Mouse (Mus musculus) CD4-positive, CD25-positive, alpha-beta regulatory T cell, adult 2 months (primary cell): ENCODE results near the gene Casr.

Source experiments
- DNase-seq: peaks from one replicate; pipeline ENCODE4 v3.0.0-alpha.2; 2012; ENCODE audit warnings: low read depth, low spot score

Gene Casr

DNA sequence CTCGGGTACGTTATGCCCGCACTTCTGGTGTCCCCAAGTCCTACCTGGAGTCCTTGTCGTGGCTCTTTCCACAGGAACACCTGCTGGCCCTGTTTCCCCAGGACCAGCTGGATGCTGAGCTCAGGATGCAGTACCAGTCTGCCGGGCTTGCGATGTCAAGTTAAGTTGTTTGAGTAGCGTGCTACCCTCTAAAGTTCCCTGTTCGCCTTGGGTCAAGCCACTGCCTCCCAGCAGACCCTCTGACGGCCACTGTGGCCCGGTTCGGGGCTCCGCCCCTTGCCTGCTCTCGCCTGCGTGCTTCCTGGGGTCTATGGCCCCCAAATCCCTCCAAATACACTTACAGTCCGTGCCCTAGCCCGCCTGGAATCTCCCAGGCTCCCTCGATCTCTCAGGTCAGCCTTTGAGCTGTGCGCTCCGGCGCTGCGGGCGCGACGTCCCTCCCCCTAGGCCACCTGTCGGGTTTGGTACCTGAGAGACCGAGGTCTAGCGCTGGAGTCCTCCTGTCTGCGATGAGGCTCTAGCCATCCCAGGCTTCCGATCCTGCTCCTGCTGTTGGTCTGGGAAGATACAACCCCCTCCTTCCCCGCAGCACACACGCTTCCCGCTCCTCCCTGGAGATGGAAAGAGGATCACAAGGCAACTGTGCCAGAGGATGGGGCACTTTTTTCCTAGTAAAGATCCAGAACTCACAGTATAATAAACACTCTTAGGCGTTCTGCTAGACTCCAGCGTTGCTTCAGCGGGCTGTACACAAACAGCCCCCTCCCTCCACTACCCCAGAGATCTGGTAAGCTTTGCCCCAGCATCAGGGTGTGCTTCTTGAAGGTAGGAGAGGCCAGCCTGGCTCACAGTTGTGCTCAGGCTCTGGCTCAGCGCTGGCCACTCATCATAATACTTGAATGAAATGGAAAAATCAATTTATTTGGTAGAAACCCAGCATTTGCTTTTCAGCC is at the start of gene Casr:
Gene Casr (minus strand): TSS at position 756 of the 953 bp plus-strand sequence.
- no peak for DNase-seq

DNA sequence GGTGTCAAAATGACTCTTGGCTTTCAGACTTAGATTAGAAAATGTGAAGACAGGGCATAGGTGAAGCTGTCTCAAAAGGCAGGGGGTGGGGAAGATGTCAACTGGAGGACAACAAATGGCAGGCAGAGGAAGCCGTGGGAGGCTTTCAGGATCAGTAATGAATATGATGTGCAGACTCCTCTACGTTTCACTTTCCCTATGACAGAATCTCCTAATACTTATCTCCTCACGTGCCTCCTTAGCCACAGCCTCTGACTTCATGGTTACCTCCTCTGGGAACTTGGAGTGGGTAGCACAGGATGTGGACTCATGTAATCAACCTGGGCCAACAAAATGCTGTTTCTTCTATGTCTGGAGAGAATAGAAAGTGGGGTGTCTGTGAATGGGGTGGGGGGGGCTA is 40.7 kb upstream of the Casr start:
- peak; percentile 68 for DNase-seq

- peak; percentile 73 for DNase-seq
These were observed 36.3 kb upstream of the Casr start for GRCm38 (mm10) chr16:36598265-36598664.

DNA sequence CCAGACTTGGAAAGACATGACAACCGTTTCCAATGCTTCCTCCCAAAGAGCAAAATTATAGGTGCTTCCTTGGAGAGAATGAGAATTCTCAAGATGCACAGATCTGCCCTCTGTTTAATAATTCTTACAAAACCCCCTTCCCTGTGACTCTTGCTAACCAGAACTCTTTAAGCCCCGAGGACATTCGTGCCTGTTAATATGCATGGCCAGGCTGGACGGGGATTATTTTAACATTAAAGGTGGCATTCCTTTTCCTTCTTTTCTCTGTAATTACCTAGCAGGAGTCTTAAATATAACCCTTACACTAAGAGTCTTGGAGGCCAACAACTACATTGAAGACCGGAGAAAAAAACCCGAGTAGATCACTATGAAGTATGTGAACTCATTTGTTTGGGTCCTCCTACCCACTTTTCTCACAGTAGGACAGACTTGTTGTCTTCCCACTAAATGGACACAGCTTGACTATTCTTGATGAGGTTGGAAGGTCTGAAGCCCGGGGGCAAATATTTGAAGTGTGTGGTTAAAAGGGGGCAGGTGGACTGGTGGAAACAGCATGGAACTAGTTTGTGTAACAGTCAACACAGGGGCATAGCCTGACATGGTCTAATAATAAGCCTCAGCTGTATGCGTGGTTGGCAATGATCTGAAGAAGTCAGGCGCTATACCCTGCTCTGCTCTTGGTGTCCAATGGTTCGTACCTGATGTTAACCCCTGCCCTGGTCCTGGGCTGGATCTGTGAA is 34.9 kb upstream of the Casr start:
- DNase-seq = no peak

GRCm38 (mm10) chr16:36589898-36590297 is 28.0 kb upstream of the Casr start:
- DNase-seq = no peak

DNA sequence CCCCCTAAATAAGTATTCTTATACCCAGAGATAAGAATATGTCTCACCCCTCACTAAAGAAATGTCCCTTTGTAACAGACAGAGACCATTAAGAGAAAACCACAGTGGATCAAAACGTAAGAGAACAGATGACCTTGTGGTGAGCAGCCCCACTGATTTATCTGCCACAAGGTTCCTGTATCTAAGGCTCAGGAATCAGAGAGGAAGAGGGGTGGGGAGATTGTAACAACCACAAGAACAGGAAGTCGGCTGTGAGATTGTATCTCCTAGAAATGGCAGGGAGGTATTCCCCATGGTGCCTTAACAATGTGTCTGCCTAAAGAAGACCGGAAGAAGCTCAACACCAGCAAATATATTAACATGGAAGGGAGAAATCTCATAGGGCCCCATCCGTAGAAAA is 26.0 kb upstream of the Casr start:
- peak; percentile 67 for DNase-seq

DNA sequence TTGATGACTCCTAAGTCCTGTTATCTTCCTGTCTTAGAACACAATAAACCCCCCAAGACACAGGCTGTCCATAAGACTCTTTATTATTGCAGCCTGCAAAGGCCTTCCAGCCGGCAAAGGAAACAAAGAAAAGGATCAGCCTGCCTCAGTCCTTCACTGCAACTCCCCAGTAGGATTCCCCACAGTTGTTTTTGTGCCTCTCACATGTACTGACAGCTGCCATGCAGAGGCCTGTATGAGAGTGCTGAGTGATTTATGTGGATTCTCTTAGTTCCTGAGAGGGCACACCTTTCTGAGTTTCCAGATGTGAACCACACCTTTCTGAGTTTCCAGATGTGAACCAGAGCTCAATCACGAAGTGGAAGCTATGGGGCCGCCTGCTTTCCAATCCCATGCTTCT is 20.1 kb upstream of the Casr start:
- no peak for DNase-seq

DNA sequence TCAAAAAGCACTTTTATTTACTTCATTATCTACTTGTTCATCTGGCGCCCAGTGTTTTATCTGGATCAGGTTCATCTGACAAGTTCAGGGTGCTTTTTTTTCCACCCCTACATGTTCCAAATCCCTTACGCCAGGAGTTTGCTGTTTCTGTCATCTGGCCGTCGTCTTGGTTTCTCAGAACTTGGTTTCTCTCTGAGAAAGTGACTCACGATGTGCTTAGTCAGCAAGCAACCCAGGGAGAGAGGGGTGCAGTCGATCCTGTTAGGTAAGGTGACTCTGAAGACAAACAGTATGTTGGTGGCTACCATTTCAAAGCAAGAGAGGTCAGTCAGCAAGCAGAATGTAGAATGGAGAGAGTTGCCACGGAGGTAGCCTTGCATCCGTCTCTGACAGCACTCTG is 10.0 kb upstream of the Casr start:
- peak; percentile 8 for DNase-seq

DNA sequence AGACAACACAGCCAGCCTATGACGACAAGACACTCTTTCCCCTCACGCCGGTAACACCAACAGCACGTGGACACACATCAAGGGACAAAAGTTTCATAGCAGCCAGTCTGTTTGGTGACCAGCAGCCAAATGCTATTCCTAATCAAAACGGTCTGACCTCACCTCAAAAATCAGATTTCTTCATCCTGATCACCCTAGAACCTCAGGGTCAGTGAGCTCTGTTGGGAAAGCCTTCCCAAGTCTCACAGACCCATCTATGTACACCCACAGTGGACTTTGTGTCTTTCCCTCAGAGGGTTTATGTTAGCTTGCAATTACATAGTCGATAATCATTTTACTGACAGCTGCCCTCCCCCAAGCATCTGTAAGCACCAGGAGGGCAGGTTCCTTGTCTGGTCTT is 2.4 kb downstream of the Casr start:
- no peak for DNase-seq

DNA sequence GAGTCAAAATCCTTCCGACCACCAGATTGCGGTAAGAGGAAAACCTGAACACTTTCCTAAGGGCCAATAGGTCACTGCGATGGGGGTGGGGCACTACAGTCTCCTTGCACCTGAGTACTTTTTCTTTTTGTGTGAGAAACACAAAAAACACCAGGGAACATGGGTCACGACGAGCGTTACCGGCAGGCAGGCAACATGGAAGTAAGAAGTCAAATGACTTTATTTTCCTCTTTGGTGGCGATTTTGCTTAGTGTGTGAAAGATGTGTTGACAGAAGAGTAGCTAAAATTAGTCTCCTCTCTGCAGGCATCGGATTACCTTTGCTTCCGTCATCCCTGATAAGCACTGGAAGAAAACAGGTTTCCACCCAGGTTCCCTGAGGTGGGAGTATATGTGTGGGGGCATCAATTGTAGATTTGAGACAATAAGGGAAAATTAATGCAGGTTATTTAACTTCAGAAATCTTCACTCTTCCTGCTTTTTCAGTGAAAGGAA is 6.2 kb downstream of the Casr start:
- DNase-seq = no peak

DNA sequence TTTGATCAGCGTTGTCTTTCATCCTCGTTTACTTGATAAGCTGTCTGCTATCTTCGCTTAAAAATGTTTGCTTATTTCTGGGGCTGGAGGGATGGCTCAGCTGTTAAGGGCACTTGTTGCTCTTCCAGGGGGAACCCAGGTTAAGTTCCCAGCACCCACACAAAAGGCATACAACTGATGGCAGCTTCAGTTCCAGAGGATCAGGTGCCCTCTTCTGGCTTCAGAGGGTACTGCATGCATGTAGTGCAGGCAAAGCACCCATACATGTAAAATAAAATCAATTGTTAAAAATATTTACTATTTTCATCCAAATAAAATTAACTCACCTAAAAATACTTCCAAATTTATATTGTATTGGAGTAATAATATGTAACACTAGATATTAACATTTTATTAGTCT is 8.3 kb downstream of the Casr start:
- peak; percentile 40 for DNase-seq

DNA sequence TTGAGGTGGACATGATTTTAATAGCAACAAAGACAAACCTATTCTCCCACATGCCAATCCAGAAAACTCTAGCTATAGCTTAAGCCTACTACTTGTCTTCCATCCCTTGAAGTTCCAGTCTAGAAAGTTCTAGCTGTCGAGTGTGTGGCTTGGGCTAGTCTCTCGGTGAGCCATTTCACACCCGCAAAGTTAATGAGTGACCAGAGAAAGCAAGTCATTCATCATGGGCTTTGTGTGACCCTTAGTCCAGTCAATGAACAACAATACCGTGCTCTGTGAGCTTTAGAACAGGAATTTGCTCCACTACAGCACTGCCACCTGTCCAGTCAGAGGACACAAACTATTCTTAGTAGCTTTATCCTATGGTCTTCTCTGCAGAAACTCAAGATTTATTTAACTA is 16.6 kb downstream of the Casr start:
- no peak for DNase-seq

GRCm38 (mm10) chr16:36543091-36543490 is 18.9 kb downstream of the Casr start:
- DNase-seq = no peak

DNA sequence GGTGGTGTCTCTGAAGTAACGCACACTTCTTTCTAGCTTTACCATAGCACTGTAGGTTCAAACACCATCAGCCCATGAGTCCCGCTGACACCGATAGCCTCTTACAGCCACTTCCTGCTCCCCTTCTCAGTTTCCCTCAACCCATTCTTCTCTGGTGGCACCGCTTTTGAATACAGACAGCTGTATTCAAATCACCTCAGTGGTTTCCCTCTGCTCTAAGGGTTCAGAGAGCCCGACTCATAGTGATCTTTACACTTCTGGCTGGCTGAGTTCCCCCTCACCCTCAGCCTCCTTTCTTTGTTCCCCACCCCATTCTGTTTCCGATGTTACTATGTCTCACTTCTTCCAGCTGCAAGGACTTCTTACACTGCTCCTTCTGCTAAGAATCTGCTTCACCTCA is 21.1 kb downstream of the Casr start:
- no peak for DNase-seq

- no peak for DNase-seq
These were observed 28.8 kb downstream of the Casr start for GRCm38 (mm10) chr16:36532981-36533687.

DNA sequence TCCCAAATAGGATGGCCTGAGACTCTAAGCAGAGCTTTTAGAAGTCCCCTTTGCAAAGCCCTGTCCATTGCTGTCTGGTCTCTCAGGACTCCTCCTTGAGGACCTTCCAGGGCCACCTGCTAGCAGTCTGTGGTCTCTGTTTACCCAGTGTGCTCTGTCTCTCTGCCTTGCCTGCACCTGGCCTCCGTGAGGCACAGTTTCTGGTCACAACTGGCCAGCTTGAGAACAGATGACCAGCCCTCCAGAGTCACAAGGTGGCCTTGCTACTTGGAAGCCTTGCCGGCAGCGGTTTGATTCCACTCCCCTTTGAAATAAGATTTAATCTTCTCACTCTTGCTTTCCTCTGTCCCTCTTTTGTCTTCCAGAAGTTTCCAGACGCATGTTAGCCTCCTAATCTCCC is 29.9 kb downstream of the Casr start:
- DNase-seq = no peak

- no peak for DNase-seq
These were observed 30.3 kb downstream of the Casr start for GRCm38 (mm10) chr16:36531630-36532029.

DNA sequence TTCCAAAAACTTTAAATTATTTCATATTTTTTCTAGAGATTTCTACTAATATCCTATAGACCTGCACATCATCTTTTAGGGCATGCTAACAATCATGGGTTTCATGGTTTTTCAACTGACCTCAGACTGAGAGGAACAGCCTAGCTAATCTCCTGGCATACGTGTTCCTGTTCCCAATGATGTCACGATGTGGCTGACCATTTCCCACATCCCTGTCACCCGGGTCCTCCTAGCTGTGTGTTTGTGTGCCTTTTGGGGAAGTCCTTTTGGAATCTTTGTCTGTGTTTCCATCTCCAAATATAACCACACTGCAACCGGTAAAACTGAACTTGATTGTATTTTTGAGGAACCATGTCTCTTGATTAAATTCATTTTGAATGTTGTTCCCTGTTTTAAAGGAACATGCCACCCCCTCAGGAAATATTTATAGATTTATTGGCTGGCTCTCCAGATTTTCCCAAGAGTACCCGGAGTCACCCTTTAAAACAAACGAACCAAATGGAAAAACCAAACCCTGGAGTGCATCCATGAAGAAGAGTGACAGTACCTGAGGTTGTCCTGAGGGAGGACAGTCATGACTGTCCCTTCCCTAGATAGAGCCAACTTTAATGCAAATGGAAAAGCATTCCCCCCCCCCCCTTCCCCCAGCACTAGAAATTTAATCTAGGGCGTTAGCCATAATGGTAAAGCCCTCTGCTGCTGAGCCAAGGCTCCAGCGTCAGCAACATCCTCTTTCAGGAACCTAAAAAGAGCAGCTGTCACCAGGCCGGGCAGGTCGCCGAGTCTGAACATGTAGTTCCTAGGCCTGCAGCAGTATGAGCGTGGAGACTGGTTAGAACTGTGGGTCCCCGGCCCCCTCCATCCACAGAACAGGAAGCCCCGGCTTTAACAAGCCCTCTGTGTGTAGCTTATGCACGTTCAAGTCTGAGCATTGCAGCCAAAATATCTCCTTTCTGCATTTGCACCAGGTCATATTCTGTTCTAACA is 31.1 kb downstream of the Casr start:
- peak; percentile 4 for DNase-seq

GRCm38 (mm10) chr16:36528822-36529221 is 33.1 kb downstream of the Casr start:
- DNase-seq = no peak

GRCm38 (mm10) chr16:36526596-36527282 is 35.2 kb downstream of the Casr start:
- DNase-seq = no peak
